Mouse (Mus musculus): Measurements from ENCODE around the gene Ccnt1. TPM values are rescaled to one million over a fixed set of nuclear protein-coding genes. Genes with fewer than 3 reads are reported as not detected.
"Not testable (repeated sequence)": the region's sequence is repeated elsewhere in the genome, so short reads cannot be mapped to it uniquely, and the experiment has no call there.

The Ccnt1 gene
- polyA plus RNA-seq, 1 experiment: 0.61 TPM

- TF ChIP-seq TAL1 (IDR thresholded peaks at IDR 0.05; ENCODE audit: low read length) (no peak), GATA1 (IDR thresholded peaks at IDR 0.05; ENCODE audit: low read length) (no peak)
- no peak overlapping the region for H3K4me3 ChIP-seq (replicated peaks)
- H3K27me3 ChIP-seq (ENCODE audit: control insufficient read depth): no peaks in the 10 kb centered on the region
- no peaks in the 10 kb centered on the region for H3K9me3 ChIP-seq (ENCODE audit: control insufficient read depth, low read length)
- H3K36me3 ChIP-seq (ENCODE audit: control insufficient read depth): peaks cover 99% of the 10 kb centered on the region
- peaks cover 26% of the 10 kb centered on the region for H3K4me1 ChIP-seq (ENCODE audit: control insufficient read depth)
Observed at GRCm38 (mm10) chr15:98526057-98526456, 44.7 kb downstream of the Ccnt1 start.

GRCm38 (mm10) chr15:98521245-98521644 lies 49.5 kb downstream of the Ccnt1 start:
- TF ChIP-seq GATA1 (IDR thresholded peaks at IDR 0.05; ENCODE audit: low read length) (no peak), TAL1 (IDR thresholded peaks at IDR 0.05; ENCODE audit: low read length) (no peak)
- peaks cover 11% of the 10 kb centered on the region for H3K4me1 ChIP-seq (ENCODE audit: control insufficient read depth)
- no peak overlapping the region for H3K4me3 ChIP-seq (replicated peaks)
- peaks cover 83% of the 10 kb centered on the region for H3K36me3 ChIP-seq (ENCODE audit: control insufficient read depth)
- H3K27me3 ChIP-seq (ENCODE audit: control insufficient read depth): no peaks in the 10 kb centered on the region
- no peaks in the 10 kb centered on the region for H3K9me3 ChIP-seq (ENCODE audit: control insufficient read depth, low read length)

GRCm38 (mm10) chr15:98517380-98518355 lies 53.1 kb downstream of the Ccnt1 start:
- Histone ChIP-seq H3K9me3 (ENCODE audit: control insufficient read depth, low read length) (no peaks in the 10 kb centered on the region), H3K27me3 (ENCODE audit: control insufficient read depth) (no peaks in the 10 kb centered on the region), H3K4me1 (ENCODE audit: control insufficient read depth) (peaks cover 3% of the 10 kb centered on the region; the same call in 1 of the 2 replicates), H3K36me3 (ENCODE audit: control insufficient read depth) (peaks cover 47% of the 10 kb centered on the region), H3K4me3 (replicated peaks) (no peak overlapping the region)
- TF ChIP-seq GATA1 (IDR thresholded peaks at IDR 0.05; ENCODE audit: low read length) (no peak), TAL1 (IDR thresholded peaks at IDR 0.05; ENCODE audit: low read length) (no peak)

- H3K36me3 ChIP-seq (ENCODE audit: control insufficient read depth): peaks cover 19% of the 10 kb centered on the region
- H3K27me3 ChIP-seq (ENCODE audit: control insufficient read depth); H3K9me3 ChIP-seq (ENCODE audit: control insufficient read depth, low read length); H3K4me1 ChIP-seq (ENCODE audit: control insufficient read depth); H3K4me3 ChIP-seq (replicated peaks): not testable (repeated sequence)
Observed at GRCm38 (mm10) chr15:98514845-98515244, 55.9 kb downstream of the Ccnt1 start.

- TF ChIP-seq TAL1 (IDR thresholded peaks at IDR 0.05; ENCODE audit: low read length) (no peak), GATA1 (IDR thresholded peaks at IDR 0.05; ENCODE audit: low read length) (no peak)
- Histone ChIP-seq H3K4me3 (replicated peaks) (no peak overlapping the region), H3K4me1 (ENCODE audit: control insufficient read depth) (peaks cover 8% of the 10 kb centered on the region), H3K27me3 (ENCODE audit: control insufficient read depth) (no peaks in the 10 kb centered on the region), H3K9me3 (ENCODE audit: control insufficient read depth, low read length) (no peaks in the 10 kb centered on the region), H3K36me3 (ENCODE audit: control insufficient read depth) (peaks cover 13% of the 10 kb centered on the region)
Observed at GRCm38 (mm10) chr15:98514146-98514545, 56.6 kb downstream of the Ccnt1 start.

- H3K27me3 ChIP-seq (ENCODE audit: control insufficient read depth); H3K4me1 ChIP-seq (ENCODE audit: control insufficient read depth): not testable (repeated sequence)
- H3K36me3 ChIP-seq (ENCODE audit: control insufficient read depth): peaks cover 13% of the 10 kb centered on the region
Observed at GRCm38 (mm10) chr15:98513676-98514075, 57.0 kb downstream of the Ccnt1 start.

GRCm38 (mm10) chr15:98512799-98513321 lies 57.9 kb downstream of the Ccnt1 start:
- Histone ChIP-seq H3K9me3 (ENCODE audit: control insufficient read depth, low read length) (no peaks in the 10 kb centered on the region), H3K36me3 (ENCODE audit: control insufficient read depth) (peaks cover 5% of the 10 kb centered on the region), H3K4me1 (ENCODE audit: control insufficient read depth) (peaks cover 8% of the 10 kb centered on the region), H3K4me3 (replicated peaks) (no peak overlapping the region), H3K27me3 (ENCODE audit: control insufficient read depth) (peaks cover under 1% of the 10 kb centered on the region; the same call in 1 of the 2 replicates)
- TF ChIP-seq GATA1 (IDR thresholded peaks at IDR 0.05; ENCODE audit: low read length) (no peak), TAL1 (IDR thresholded peaks at IDR 0.05; ENCODE audit: low read length) (no peak)

More at GRCm38 (mm10) chr15:98513676-98514075, 57.0 kb downstream of the Ccnt1 start:
- H3K4me3 ChIP-seq (replicated peaks); H3K9me3 ChIP-seq (ENCODE audit: control insufficient read depth, low read length): not testable (repeated sequence)

- H3K36me3 ChIP-seq (ENCODE audit: control insufficient read depth): no peaks in the 10 kb centered on the region; the same call in 1 of the 2 replicates
- H3K9me3 ChIP-seq (ENCODE audit: control insufficient read depth, low read length): no peaks in the 10 kb centered on the region
- peaks cover 3% of the 10 kb centered on the region; the same call in 1 of the 2 replicates for H3K27me3 ChIP-seq (ENCODE audit: control insufficient read depth)
- H3K4me3 ChIP-seq (replicated peaks): no peak overlapping the region
- peaks cover 5% of the 10 kb centered on the region for H3K4me1 ChIP-seq (ENCODE audit: control insufficient read depth)
- no peak for TF ChIP-seq TAL1 (IDR thresholded peaks at IDR 0.05; ENCODE audit: low read length)
- TF ChIP-seq GATA1 (IDR thresholded peaks at IDR 0.05; ENCODE audit: low read length): no peak
Observed at GRCm38 (mm10) chr15:98512232-98512631, 58.5 kb downstream of the Ccnt1 start.

GRCm38 (mm10) chr15:98511386-98511928 lies 59.3 kb downstream of the Ccnt1 start:
- no peak overlapping the region for H3K4me3 ChIP-seq (replicated peaks)
- H3K9me3 ChIP-seq (ENCODE audit: control insufficient read depth, low read length): no peaks in the 10 kb centered on the region
- TF ChIP-seq GATA1 (IDR thresholded peaks at IDR 0.05; ENCODE audit: low read length): no peak
- no peak for TF ChIP-seq TAL1 (IDR thresholded peaks at IDR 0.05; ENCODE audit: low read length)
- peaks cover 5% of the 10 kb centered on the region for H3K4me1 ChIP-seq (ENCODE audit: control insufficient read depth)
- H3K27me3 ChIP-seq (ENCODE audit: control insufficient read depth): peaks cover 3% of the 10 kb centered on the region; the same call in 1 of the 2 replicates
- H3K36me3 ChIP-seq (ENCODE audit: control insufficient read depth): no peaks in the 10 kb centered on the region
